Mouse (Mus musculus): ENCODE results near the gene Otud7b.

Gene Otud7b

GRCm38 (mm10) chr3:96152611-96153010, 48.3 kb downstream of the Otud7b start:
- DNase-seq = no peak

GRCm38 (mm10) chr3:96155501-96155900, 51.2 kb downstream of the Otud7b start:
- DNase-seq = no peak

- no peak for DNase-seq
Observed at GRCm38 (mm10) chr3:96159820-96160219, 55.5 kb downstream of the Otud7b start.

- DNase-seq = peak; percentile 58
Observed at GRCm38 (mm10) chr3:96160222-96160802, 56.0 kb downstream of the Otud7b start.

GRCm38 (mm10) chr3:96160803-96161516, 56.6 kb downstream of the Otud7b start:
- peak; percentile 82 for DNase-seq

GRCm38 (mm10) chr3:96161869-96162840, 57.8 kb downstream of the Otud7b start, which contains the start of gene Mtmr11:
Gene Mtmr11, plus strand, starts transcription at chr3:96162004.
- DNase-seq = peak; percentile 49

GRCm38 (mm10) chr3:96163040-96163439, 58.7 kb downstream of the Otud7b start:
- peak; percentile 20 for DNase-seq

GRCm38 (mm10) chr3:96168466-96169158, 64.3 kb downstream of the Otud7b start:
- DNase-seq = peak; percentile 15

GRCm38 (mm10) chr3:96170276-96170675, 65.9 kb downstream of the Otud7b start:
- DNase-seq = peak; percentile 44

- DNase-seq = peak; percentile 34
Observed at GRCm38 (mm10) chr3:96170976-96171545, 66.7 kb downstream of the Otud7b start.

GRCm38 (mm10) chr3:96171583-96172196, 67.4 kb downstream of the Otud7b start:
- DNase-seq = no peak

GRCm38 (mm10) chr3:96172197-96173178, 68.2 kb downstream of the Otud7b start, which contains the start of gene Sf3b4:
Gene Sf3b4, plus strand, starts transcription at chr3:96172332.
- DNase-seq = peak; percentile 85

GRCm38 (mm10) chr3:96173185-96173584, 68.9 kb downstream of the Otud7b start:
- DNase-seq = no peak

- peak; percentile 52 for DNase-seq
Observed at GRCm38 (mm10) chr3:96174042-96174441, 69.7 kb downstream of the Otud7b start.

- peak; percentile 14 for DNase-seq
Observed at GRCm38 (mm10) chr3:96175251-96175650, 70.9 kb downstream of the Otud7b start.

- no peak for DNase-seq
Observed at GRCm38 (mm10) chr3:96178427-96178826, 74.1 kb downstream of the Otud7b start.

- no peak for DNase-seq
Observed at GRCm38 (mm10) chr3:96178902-96179301, 74.6 kb downstream of the Otud7b start.

GRCm38 (mm10) chr3:96179531-96179930, 75.2 kb downstream of the Otud7b start:
- DNase-seq = peak; percentile 70

- peak; percentile 88 for DNase-seq
Observed at GRCm38 (mm10) chr3:96180727-96181477, 76.6 kb downstream of the Otud7b start, which contains the start of gene Sv2a. Gene Sv2a, plus strand, starts transcription at chr3:96181151.

All from cerebellum, adult 9-11 months (tissue).